Mouse (Mus musculus): ENCODE results near the gene Hamp2.

DNA sequence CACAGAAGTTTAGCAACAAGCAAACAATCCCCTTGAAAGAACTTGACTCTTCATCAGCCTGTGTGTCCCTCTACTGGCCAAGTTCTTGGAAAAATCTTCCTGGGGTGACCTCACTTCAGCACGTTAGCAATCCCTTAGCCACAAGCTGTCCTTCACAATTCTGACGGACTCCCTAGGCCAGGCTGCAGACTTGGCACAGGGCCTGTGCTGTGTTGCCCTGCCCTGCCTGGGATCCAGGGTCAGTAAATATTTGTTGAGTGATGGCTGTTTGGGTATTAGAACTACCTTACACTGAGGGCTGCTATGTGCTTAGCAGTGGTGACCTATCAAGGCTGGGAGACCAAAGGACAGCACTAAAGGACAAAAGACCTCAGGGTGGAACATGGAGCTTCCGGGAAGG lies 29.6 kb upstream of the Hamp2 start:
- TF ChIP-seq GATA1 (IDR thresholded peaks at IDR 0.05; ENCODE audit: borderline replicate concordance, low read length) (no peak), FLI1 (IDR thresholded peaks at IDR 0.05; ENCODE audit: low read length) (no peak)
